Mouse (Mus musculus) forebrain, embryonic 11.5 days (tissue): ENCODE data around the gene Bysl. TPM values are rescaled to one million over a fixed set of nuclear protein-coding genes. Genes with fewer than 3 reads are reported as not detected.

Experiments used
- ATAC-seq: fragments of 200-750 bp; cut with Nextera tagmentation; replicated peaks from 2 replicates; pipeline ENCODE4 v1.8.0; 2017; ENCODE audit warnings: moderate TSS enrichment; ENCODE audit not compliant: low FRiP score
- DNase-seq: peaks from one replicate; pipeline ENCODE4 v3.0.0-alpha.2; 2017; ENCODE audit warnings: low spot score
- H3K27ac ChIP-seq: fragments of 300-500 bp; sonication (generic); 2 replicates; pipeline ENCODE4 v1.5.1; 2014; ENCODE audit warnings: low read depth, low read length
- H3K27me3 ChIP-seq: fragments of 300-500 bp; sonication (generic); 2 replicates; pipeline ENCODE4 v1.6.1; 2014; ENCODE audit warnings: mild to moderate bottlenecking, low read length, mixed read lengths; ENCODE audit not compliant: control insufficient read depth, insufficient read depth
- H3K36me3 ChIP-seq: fragments of 300-500 bp; sonication (generic); 2 replicates; pipeline ENCODE4 v1.6.1; 2014; ENCODE audit warnings: mild to moderate bottlenecking, low read length, moderate library complexity, mixed read lengths; ENCODE audit not compliant: control insufficient read depth, insufficient read depth
- H3K4me1 ChIP-seq: fragments of 300-500 bp; sonication (generic); replicated peaks from 2 replicates; pipeline ENCODE4 v1.6.1; 2014; ENCODE audit warnings: low read length, mixed read lengths; ENCODE audit not compliant: control insufficient read depth, insufficient read depth
- H3K4me2 ChIP-seq: fragments of 300-500 bp; sonication (generic); 2 replicates; pipeline ENCODE4 v1.6.1; 2014; ENCODE audit warnings: low read depth, mild to moderate bottlenecking, low read length, moderate library complexity, mixed read lengths; ENCODE audit not compliant: severe bottlenecking
- H3K4me3 ChIP-seq: fragments of 300-500 bp; sonication (generic); 2 replicates; pipeline ENCODE4 v1.5.1; 2014; ENCODE audit warnings: low read depth, low read length
- H3K9ac ChIP-seq: fragments of 300-500 bp; sonication (generic); 2 replicates; pipeline ENCODE4 v1.6.1; 2014; ENCODE audit warnings: low read length
- H3K9me3 ChIP-seq: fragments of 300-500 bp; sonication (generic); 2 replicates; pipeline ENCODE4 v1.6.1; 2016; ENCODE audit warnings: low read length, mixed read lengths; ENCODE audit not compliant: control insufficient read depth
- WGBS: fragments of 180-500 bp; shearing (Covaris S2); extraction: QIAGEN DNeasy Blood & Tissue Kit; methylation state at CpG from one replicate; pipeline ENCODE4 v1.1.7; 2014; 5-methylcytosine and 5-hydroxymethylcytosine counted together
- polyA plus RNA-seq: library from polyadenylated mRNA; unstranded; fragments of >200 nt; fragmentation: Nextera tagmentation; extraction: Ambion mirVana; gene quantifications from 2 replicates; pipeline ENCODE4 v1.2.1, GENCODE M21; 2014

Gene Bysl
- polyA plus RNA-seq, 1 experiment from 2014 or later, result 34.6 TPM

DNA sequence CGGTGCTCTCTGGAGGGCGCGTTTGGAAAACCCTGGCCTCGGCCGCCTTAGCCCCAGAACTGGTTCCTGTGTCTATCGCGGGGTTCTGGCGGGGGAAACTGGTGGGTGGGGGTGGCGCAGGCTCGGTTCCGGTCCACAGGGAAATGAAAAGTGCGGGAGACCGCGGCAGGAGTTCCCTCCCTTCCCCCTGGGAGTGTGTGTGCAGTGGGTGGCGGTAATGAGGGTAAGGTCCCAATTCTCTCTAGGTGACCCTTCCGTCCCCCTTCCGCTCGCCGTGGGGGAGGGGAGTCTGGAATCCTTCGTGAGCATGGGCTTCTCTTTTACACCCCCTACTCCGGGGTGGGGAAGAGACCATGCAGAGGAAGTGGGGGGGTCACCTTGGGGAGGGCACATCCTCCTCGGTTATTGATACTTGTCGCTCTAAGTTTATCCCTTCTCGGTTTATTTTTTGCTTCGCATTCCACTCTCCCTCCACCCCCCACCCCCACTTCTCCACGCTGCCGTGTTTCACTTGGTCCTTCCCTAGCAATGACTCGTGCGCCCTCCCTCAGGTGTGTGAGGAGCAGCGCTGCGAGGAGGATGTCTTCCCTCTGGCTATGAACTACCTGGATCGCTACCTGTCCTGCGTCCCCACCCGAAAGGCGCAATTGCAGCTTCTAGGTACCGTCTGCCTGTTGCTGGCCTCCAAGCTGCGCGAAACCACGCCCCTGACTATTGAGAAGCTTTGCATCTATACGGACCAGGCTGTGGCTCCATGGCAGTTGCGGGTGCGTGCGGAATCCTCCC is 16.9 kb downstream of the Bysl start:
- peaks cover 28% of the 10 kb centered on the region for H3K4me1 ChIP-seq
- WGBS, result under 1% methylated on average over 37 of the region's 43 CpGs
- H3K36me3 ChIP-seq, result no peaks in the 10 kb centered on the region; the same call in 1 of the 2 replicates
- ATAC-seq, result no peak
- peak overlapping the region; percentile 88 for H3K9ac ChIP-seq
- H3K4me2 ChIP-seq, result peak overlapping the region; percentile 86
- no peaks in the 10 kb centered on the region for H3K27me3 ChIP-seq
- H3K9me3 ChIP-seq, result no peaks in the 10 kb centered on the region
- peak overlapping the region; percentile 97 for H3K27ac ChIP-seq
- DNase-seq, result peak; percentile 80
- peak overlapping the region; percentile 81 for H3K4me3 ChIP-seq

DNA sequence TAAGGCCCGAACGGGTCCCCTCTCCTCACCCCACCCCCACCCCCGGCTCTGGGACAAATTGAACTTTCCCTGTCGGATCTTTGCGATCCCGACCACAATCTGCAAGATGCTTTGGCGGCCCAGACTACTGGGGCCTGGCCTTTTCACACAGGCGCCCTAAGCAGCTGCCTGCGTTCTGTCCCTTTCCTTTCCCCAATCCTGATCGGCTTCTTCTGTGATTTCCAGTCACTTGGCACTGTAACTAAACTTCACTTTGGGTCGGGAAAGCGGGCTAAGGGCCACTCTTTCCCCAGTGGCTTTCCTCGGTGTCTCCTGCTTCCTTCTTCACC is 17.5 kb downstream of the Bysl start:
- H3K36me3 ChIP-seq, result no peaks in the 10 kb centered on the region; the same call in 1 of the 2 replicates
- no peaks in the 10 kb centered on the region for H3K27me3 ChIP-seq
- 1% methylated on average over 13 of the region's 13 CpGs for WGBS
- peak overlapping the region; percentile 88 for H3K9ac ChIP-seq
- no peaks in the 10 kb centered on the region for H3K9me3 ChIP-seq
- H3K4me1 ChIP-seq, result peaks cover 28% of the 10 kb centered on the region
- DNase-seq (no peak), ATAC-seq (no peak)
- peak overlapping the region; percentile 81 for H3K4me3 ChIP-seq
- peak overlapping the region; percentile 86 for H3K4me2 ChIP-seq
- peak overlapping the region; percentile 97 for H3K27ac ChIP-seq

DNA sequence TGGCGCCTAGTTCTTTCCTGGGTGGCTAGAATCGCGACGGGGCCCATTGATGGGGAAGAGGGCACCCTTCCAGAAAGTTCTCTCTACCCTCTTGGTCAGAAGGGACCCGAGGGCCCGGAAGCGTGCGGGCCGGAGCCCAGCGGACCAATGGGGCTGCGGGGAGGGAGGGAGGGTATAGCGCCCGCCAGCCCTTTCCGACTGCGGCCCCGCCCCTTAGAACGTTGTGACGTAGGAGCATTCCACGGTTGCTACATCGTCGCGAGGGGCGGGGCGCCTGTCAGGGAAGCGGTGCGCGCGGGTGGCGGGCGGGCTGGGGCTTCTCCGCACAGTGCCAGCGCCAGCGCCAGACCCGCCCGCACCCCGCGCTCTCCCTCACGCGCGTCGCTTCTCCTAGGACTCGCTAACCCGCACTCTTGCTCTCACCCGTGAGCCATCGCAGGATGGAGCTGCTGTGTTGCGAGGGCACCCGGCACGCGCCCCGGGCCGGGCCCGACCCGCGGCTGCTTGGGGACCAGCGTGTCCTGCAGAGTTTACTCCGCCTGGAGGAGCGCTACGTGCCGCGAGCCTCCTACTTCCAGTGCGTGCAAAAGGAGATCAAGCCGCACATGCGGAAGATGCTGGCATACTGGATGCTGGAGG is 18.0 kb downstream of the Bysl start:
- Histone ChIP-seq H3K9me3 (no peaks in the 10 kb centered on the region), H3K4me3 (peak overlapping the region; percentile 81), H3K9ac (peak overlapping the region; percentile 88), H3K27me3 (no peaks in the 10 kb centered on the region), H3K27ac (peak overlapping the region; percentile 97), H3K4me2 (peak overlapping the region; percentile 86), H3K36me3 (no peaks in the 10 kb centered on the region; the same call in 1 of the 2 replicates), H3K4me1 (peaks cover 28% of the 10 kb centered on the region)
- DNase-seq (peak; percentile 96), ATAC-seq (peak; percentile 84)
- WGBS, result under 1% methylated on average over 57 of the region's 63 CpGs

DNA sequence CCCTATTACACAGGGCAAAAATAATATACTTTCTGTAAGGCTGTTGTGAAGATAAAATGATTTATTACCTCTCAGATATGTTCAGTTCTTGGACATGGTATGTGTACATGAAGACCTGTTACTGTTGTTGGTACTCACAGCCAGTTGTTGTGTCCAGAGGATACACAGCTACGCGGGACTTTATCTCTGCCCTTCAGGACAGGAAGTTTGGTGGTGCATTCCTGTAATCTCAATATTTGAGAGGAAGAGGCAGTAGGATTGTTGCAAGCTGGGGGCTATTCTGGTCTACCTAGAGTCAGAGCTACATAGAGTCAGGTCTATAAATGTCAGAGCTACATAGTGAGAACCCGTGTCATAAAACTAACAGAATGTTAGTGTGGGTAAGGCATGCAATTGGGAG is 20.2 kb downstream of the Bysl start:
- no peak overlapping the region for H3K4me3 ChIP-seq
- H3K4me1 ChIP-seq, result peaks cover 9% of the 10 kb centered on the region; the same call in 1 of the 2 replicates
- H3K36me3 ChIP-seq, result no peaks in the 10 kb centered on the region
- no peak overlapping the region for H3K27ac ChIP-seq
- no peak overlapping the region for H3K9ac ChIP-seq
- no peaks in the 10 kb centered on the region for H3K27me3 ChIP-seq
- no peaks in the 10 kb centered on the region for H3K9me3 ChIP-seq
- WGBS, result 85% methylated on average over 3 of the region's 3 CpGs
- DNase-seq, result no peak
- H3K4me2 ChIP-seq, result no peak overlapping the region
- ATAC-seq, result no peak

DNA sequence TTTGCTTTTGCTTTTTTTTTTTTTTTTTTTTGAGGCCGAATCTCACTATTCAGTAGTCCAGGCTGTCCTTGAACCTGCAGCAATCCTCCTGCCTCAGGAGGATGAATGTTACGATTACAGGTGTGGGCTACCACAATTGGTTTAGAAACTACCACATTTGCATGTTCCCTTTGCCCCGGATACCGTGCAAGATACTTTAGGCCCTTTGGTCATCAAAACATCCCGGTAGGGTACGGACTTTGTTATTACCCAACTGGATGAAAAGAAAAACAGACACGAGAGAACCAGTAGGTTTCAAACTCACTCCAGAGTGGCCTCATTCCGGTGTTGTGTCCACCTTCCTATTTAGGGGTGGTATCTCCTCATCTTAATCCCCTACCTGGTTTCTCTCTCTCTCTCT is 22.8 kb downstream of the Bysl start:
- Histone ChIP-seq H3K4me2 (no peak overlapping the region), H3K27me3 (no peaks in the 10 kb centered on the region), H3K4me1 (no peaks in the 10 kb centered on the region), H3K27ac (no peak overlapping the region), H3K4me3 (no peak overlapping the region), H3K9ac (no peak overlapping the region), H3K36me3 (no peaks in the 10 kb centered on the region), H3K9me3 (no peaks in the 10 kb centered on the region)
- WGBS, result 82% methylated on average over 8 of the region's 8 CpGs
- no peak for DNase-seq
- ATAC-seq, result no peak

DNA sequence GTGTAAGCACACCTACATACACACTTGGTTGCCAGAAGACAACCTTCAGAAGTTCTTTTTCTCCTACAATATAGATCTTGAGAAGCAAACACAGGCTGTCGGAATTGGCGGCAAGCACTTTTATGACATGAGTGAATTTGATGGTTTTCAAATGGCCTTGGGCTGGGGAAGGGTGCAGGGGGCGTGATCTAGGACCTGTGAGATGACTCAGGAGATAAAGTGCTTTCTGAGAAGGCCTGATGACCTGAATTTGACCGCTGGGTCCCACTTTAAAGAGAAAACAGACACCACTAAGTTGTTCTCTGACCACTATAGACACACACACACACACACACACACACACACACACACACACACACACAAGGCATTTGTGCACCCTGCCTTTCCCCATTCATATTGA is 30.3 kb downstream of the Bysl start:
- H3K4me1 ChIP-seq, result no peaks in the 10 kb centered on the region
- 88% methylated on average over 4 of the region's 4 CpGs for WGBS
- H3K9ac ChIP-seq, result no peak overlapping the region
- DNase-seq (no peak), ATAC-seq (no peak)
- no peak overlapping the region for H3K4me3 ChIP-seq
- no peak overlapping the region for H3K27ac ChIP-seq
- no peak overlapping the region for H3K4me2 ChIP-seq
- H3K9me3 ChIP-seq, result no peaks in the 10 kb centered on the region
- H3K36me3 ChIP-seq, result no peaks in the 10 kb centered on the region
- H3K27me3 ChIP-seq, result no peaks in the 10 kb centered on the region

DNA sequence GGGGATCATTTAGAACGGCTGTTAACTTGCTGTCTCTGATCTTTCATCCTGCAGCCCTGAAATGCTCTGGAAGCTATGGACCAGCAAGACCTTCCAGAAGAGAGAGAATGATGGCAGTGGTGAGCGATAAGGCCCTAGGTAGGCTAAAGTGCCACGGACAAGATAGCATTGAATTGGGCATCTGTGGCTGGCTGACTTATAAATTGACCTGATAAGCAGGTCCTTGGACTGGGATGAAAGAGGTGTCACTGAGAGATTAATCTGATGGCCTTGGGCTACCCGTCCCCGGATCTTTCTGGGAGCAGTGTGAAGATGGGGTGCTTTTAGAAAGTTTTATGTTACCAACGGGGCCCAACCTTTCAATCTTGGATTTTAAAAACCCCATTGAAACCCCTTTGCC is 32.6 kb downstream of the Bysl start:
- H3K4me3 ChIP-seq, result no peak overlapping the region
- no peak for DNase-seq

DNA sequence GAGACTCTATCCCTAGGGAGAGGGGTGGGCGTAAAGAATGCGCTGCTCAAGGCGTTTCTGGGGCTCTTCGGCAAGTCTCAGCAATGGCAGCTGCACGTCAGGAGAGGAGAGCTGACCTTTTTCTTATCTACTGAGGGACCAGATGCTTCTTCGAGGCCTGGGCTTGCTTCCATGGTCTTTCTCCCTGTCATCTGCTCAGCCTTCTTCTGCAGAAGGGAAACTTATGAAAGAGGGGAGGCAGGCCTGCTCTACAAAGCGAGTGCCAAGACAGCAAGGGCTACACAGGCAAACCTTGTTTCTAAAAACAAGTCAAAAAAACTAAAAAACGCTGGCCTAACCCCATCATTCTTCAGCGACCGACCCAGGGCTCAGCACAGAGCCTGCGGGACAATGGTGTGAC is 36.5 kb downstream of the Bysl start:
- H3K4me1 ChIP-seq, result 0 out of 2 replicates have a peak, but pooled peaks cover 2% of the 10 kb centered on the region
- no peak for DNase-seq

More for the DNA sequence above, 32.6 kb downstream of the Bysl start:
- no peaks in the 10 kb centered on the region for H3K27me3 ChIP-seq
- no peak overlapping the region for H3K27ac ChIP-seq
- no peaks in the 10 kb centered on the region for H3K36me3 ChIP-seq
- H3K9me3 ChIP-seq, result no peaks in the 10 kb centered on the region
- no peak for ATAC-seq
- H3K4me2 ChIP-seq, result no peak overlapping the region
- no peaks in the 10 kb centered on the region for H3K4me1 ChIP-seq
- no peak overlapping the region for H3K9ac ChIP-seq
- 92% methylated on average over 6 of the region's 6 CpGs for WGBS

More for the DNA sequence above, 36.5 kb downstream of the Bysl start:
- Histone ChIP-seq H3K9me3 (no peaks in the 10 kb centered on the region), H3K27me3 (no peaks in the 10 kb centered on the region), H3K4me2 (no peak overlapping the region), H3K36me3 (no peaks in the 10 kb centered on the region), H3K9ac (no peak overlapping the region), H3K27ac (no peak overlapping the region), H3K4me3 (no peak overlapping the region)
- WGBS, result 77% methylated on average over 11 of the region's 11 CpGs
- no peak for ATAC-seq
